In genomic region chr2:91097015-91097414, GRCm38 (mm10) we compare ENCODE assay signal across 11 mouse cellular contexts. TPM values are rescaled to one million over a fixed set of nuclear protein-coding genes. Genes with fewer than 3 reads are reported as not detected.
DNase-seq lines count a peak whose midpoint lies in the region; ATAC-seq and TF ChIP-seq lines count a peak whose summit lies in the region.
"Had no signal": no experiment of that assay in that cellular context is flagged by ENCODE, and none has a peak within 500 bp of the region (broad histone marks: within the 10 kb centered on the region; RNA-seq: fewer than 3 reads in every experiment).

No protein-coding gene starts in this region.

- no peak for TF ChIP-seq CTCF in intestine, postnatal 0 days (IDR thresholded peaks at IDR 0.05; ENCODE audit: low read depth)
- no peak for TF ChIP-seq CTCF in bone marrow, adult 2 months (IDR thresholded peaks at IDR 0.05; ENCODE audit: control insufficient read depth, insufficient read depth, low read length)

- H3K9ac ChIP-seq in intestine, embryonic 15.5 days = no peak overlapping the region
- no peak overlapping the region for H3K9ac ChIP-seq in intestine, postnatal 0 days (ENCODE audit: low read depth, low read length)
- H3K9ac ChIP-seq: embryonic facial prominence, embryonic 12.5 days; lung, embryonic 14.5 days had no signal

- peak; percentile 59 to 60 for DNase-seq in B cell, adult 2 months
- DNase-seq in urinary bladder, adult 2 months (ENCODE audit: low spot score) = no peak
- DNase-seq in gastrocnemius, postnatal 25 days = no peak
- DNase-seq: kidney, adult 11 months; layer of hippocampus, postnatal 36 days had no signal

- H3K9me3 ChIP-seq in intestine, embryonic 15.5 days = no peaks in the 10 kb centered on the region
- no peaks in the 10 kb centered on the region for H3K9me3 ChIP-seq in intestine, postnatal 0 days (ENCODE audit: control insufficient read depth)
- H3K9me3 ChIP-seq: embryonic facial prominence, embryonic 12.5 days had no signal

- H3K27ac ChIP-seq in intestine, embryonic 15.5 days = no peak overlapping the region
- H3K27ac ChIP-seq in intestine, postnatal 0 days (ENCODE audit: low read depth, low read length) = no peak overlapping the region
- peak overlapping the region; percentile 95 for H3K27ac ChIP-seq in bone marrow, adult 2 months (ENCODE audit: control insufficient read depth, insufficient read depth, low read depth, low read length, poor library complexity)
- peak overlapping the region; percentile 100 for H3K27ac ChIP-seq in macrophage
- H3K27ac ChIP-seq: embryonic facial prominence, embryonic 12.5 days had no signal

- 0 out of 2 replicates have a peak overlapping the region, but pooled peaks have one; percentile 6 for H3K4me3 ChIP-seq in intestine, embryonic 15.5 days (replicated peaks)
- H3K4me3 ChIP-seq in intestine, postnatal 0 days (ENCODE audit: low read depth, low read length) = no peak overlapping the region
- peak overlapping the region; percentile 78 for H3K4me3 ChIP-seq in bone marrow, adult 2 months (replicated peaks; ENCODE audit: control insufficient read depth, low read depth, low read length)
- peak overlapping the region; percentile 95 for H3K4me3 ChIP-seq in macrophage (ENCODE audit: inconsistent target)
- H3K4me3 ChIP-seq: embryonic facial prominence, embryonic 12.5 days had no signal

- H3K4me2 ChIP-seq in intestine, embryonic 15.5 days (replicated peaks) = no peak overlapping the region
- H3K4me2 ChIP-seq in intestine, postnatal 0 days (replicated peaks; ENCODE audit: low read depth) = no peak overlapping the region
- H3K4me2 ChIP-seq: embryonic facial prominence, embryonic 12.5 days; lung, embryonic 14.5 days had no signal

- 83% methylated on average over 10 of the region's 10 CpGs for WGBS in intestine, embryonic 15.5 days
- 94% methylated on average over 10 of the region's 10 CpGs for WGBS in intestine, postnatal 0 days
- 10% methylated on average over 10 of the region's 10 CpGs for WGBS in bone marrow, adult 2 months
- WGBS in macrophage (ENCODE audit: missing documents) = 0% methylated on average over 10 of the region's 10 CpGs

- H3K4me1 ChIP-seq in intestine, embryonic 15.5 days (replicated peaks) = no peaks in the 10 kb centered on the region
- H3K4me1 ChIP-seq in intestine, postnatal 0 days (replicated peaks; ENCODE audit: control insufficient read depth, insufficient read depth, low read length) = no peaks in the 10 kb centered on the region
- peaks cover 3% of the 10 kb centered on the region for H3K4me1 ChIP-seq in bone marrow, adult 2 months (ENCODE audit: control insufficient read depth, insufficient read depth, low read length)
- H3K4me1 ChIP-seq: embryonic facial prominence, embryonic 12.5 days had no signal

- TF ChIP-seq POLR2A in bone marrow, adult 2 months (IDR thresholded peaks at IDR 0.05; ENCODE audit: borderline replicate concordance, control insufficient read depth, low read depth, low read length) = 0 out of 2 replicates have a peak, but pooled peaks have one; percentile 1

- no peak for ATAC-seq in intestine, embryonic 15.5 days
- no peak for ATAC-seq in intestine, postnatal 0 days

- H3K79me2 ChIP-seq in macrophage (ENCODE audit: inconsistent target) = peaks cover 79% of the 10 kb centered on the region

- H3K36me3 ChIP-seq in intestine, embryonic 15.5 days = no peaks in the 10 kb centered on the region
- H3K36me3 ChIP-seq in intestine, postnatal 0 days (ENCODE audit: control insufficient read depth, insufficient read depth) = no peaks in the 10 kb centered on the region
- H3K36me3 ChIP-seq in macrophage (ENCODE audit: inconsistent target) = peaks cover 30% of the 10 kb centered on the region
- H3K36me3 ChIP-seq: embryonic facial prominence, embryonic 12.5 days had no signal

- no peaks in the 10 kb centered on the region for H3K27me3 ChIP-seq in intestine, embryonic 15.5 days (replicated peaks)
- no peaks in the 10 kb centered on the region for H3K27me3 ChIP-seq in intestine, postnatal 0 days (replicated peaks; ENCODE audit: control insufficient read depth, insufficient read depth, low read length)
- H3K27me3 ChIP-seq: embryonic facial prominence, embryonic 12.5 days had no signal

RNA-seq across cellular contexts. Expression of gene Spi1, which starts 14.8 kb away (rescaled TPM):
- 7.9 and 8.9 TPM in 2 replicates for polyA plus RNA-seq in intestine, embryonic 15.5 days (2015; fragmentation: Nextera tagmentation; extraction: Ambion mirVana)
- 5.1 and 7.3 TPM in 2 replicates for polyA plus RNA-seq in intestine, postnatal 0 days (2015; fragmentation: Nextera tagmentation; extraction: Ambion mirVana)
- polyA plus RNA-seq in bone marrow, adult 2 months (2011; ENCODE audit: insufficient read depth, insufficient read length, low replicate concordance, missing spikeins) = 28.0 and 65.7 TPM in 2 replicates
- total RNA-seq in macrophage (2018; cell fraction: chromatin; rRNA removed) = 100 to 1,000 TPM in 21 of 26 experiments, 10 to 100 TPM in 5; 72.3 to 238 (median 156) TPM
- 100 to 1,000 TPM; 241 to 433 (median 325) TPM for total RNA-seq in macrophage (2018; cell fraction: cytosol; rRNA removed)
- total RNA-seq in macrophage (2018; cell fraction: nucleus; rRNA removed) = 100 to 1,000 TPM; 111 to 275 (median 166) TPM
- polyA plus RNA-seq in macrophage (2018) = 298 to 440 TPM (median 373 TPM) in 3 replicates
- polyA plus RNA-seq in urinary bladder, adult 2 months (2012; rRNA removed) = 17.7 and 21.0 TPM in 2 replicates
- total RNA-seq in gastrocnemius, postnatal 25 days (2021) = 1 to 10 TPM in 1 of 2 experiments, under 1 TPM in 1; 0.95 to 1.6 TPM

RNA-seq across cellular contexts. Expression of gene Mybpc3, which starts 20.9 kb away (rescaled TPM):
- 0.05 and 0.06 TPM in 2 replicates for polyA plus RNA-seq in intestine, embryonic 15.5 days (2015; fragmentation: Nextera tagmentation; extraction: Ambion mirVana)
- not detected in 2 replicates for polyA plus RNA-seq in intestine, postnatal 0 days (2015; fragmentation: Nextera tagmentation; extraction: Ambion mirVana)
- polyA plus RNA-seq in bone marrow, adult 2 months (2011; ENCODE audit: insufficient read depth, insufficient read length, low replicate concordance, missing spikeins) = 0.54 and 1.1 TPM in 2 replicates
- total RNA-seq in macrophage (2018; cell fraction: chromatin; rRNA removed) = 10 to 100 TPM in 7 of 26 experiments, 1 to 10 TPM in 19; 1.3 to 19.5 (median 6.7) TPM
- total RNA-seq in macrophage (2018; cell fraction: cytosol; rRNA removed) = under 1 TPM; 0.04 to 0.37 (median 0.15) TPM
- 10 to 100 TPM in 1 of 26 experiments, 1 to 10 TPM in 23, under 1 TPM in 2; 0.69 to 13.1 (median 3.3) TPM for total RNA-seq in macrophage (2018; cell fraction: nucleus; rRNA removed)
- 0.09 to 0.11 TPM in 2 of 3 replicates, not detected in the other for polyA plus RNA-seq in macrophage (2018)
- polyA plus RNA-seq in urinary bladder, adult 2 months (2012; rRNA removed) = 0.04 TPM in 2 replicates
- total RNA-seq in gastrocnemius, postnatal 25 days (2021) = not detected

RNA-seq across cellular contexts. Expression of gene Slc39a13, which starts 26.8 kb away (rescaled TPM):
- polyA plus RNA-seq in intestine, embryonic 15.5 days (2015; fragmentation: Nextera tagmentation; extraction: Ambion mirVana) = 26.5 and 32.4 TPM in 2 replicates
- polyA plus RNA-seq in intestine, postnatal 0 days (2015; fragmentation: Nextera tagmentation; extraction: Ambion mirVana) = 12.6 and 15.0 TPM in 2 replicates
- 6.8 and 15.6 TPM in 2 replicates for polyA plus RNA-seq in bone marrow, adult 2 months (2011; ENCODE audit: insufficient read depth, insufficient read length, low replicate concordance, missing spikeins)
- 100 to 1,000 TPM in 15 of 26 experiments, 10 to 100 TPM in 11; 69.4 to 316 (median 143) TPM for total RNA-seq in macrophage (2018; cell fraction: chromatin; rRNA removed)
- 10 to 100 TPM; 14.7 to 47.5 (median 21.7) TPM for total RNA-seq in macrophage (2018; cell fraction: cytosol; rRNA removed)
- 100 to 1,000 TPM in 11 of 26 experiments, 10 to 100 TPM in 15; 53.4 to 149 (median 91.2) TPM for total RNA-seq in macrophage (2018; cell fraction: nucleus; rRNA removed)
- 19.8 to 23.0 TPM (median 21.8 TPM) in 3 replicates for polyA plus RNA-seq in macrophage (2018)
- 63.7 and 87.4 TPM in 2 replicates for polyA plus RNA-seq in urinary bladder, adult 2 months (2012; rRNA removed)
- 10 to 100 TPM; 21.8 to 22.5 TPM for total RNA-seq in gastrocnemius, postnatal 25 days (2021)

RNA-seq across cellular contexts. Expression of gene Psmc3, which starts 43.2 kb away (rescaled TPM):
- polyA plus RNA-seq in intestine, embryonic 15.5 days (2015; fragmentation: Nextera tagmentation; extraction: Ambion mirVana) = 232 and 236 TPM in 2 replicates
- polyA plus RNA-seq in intestine, postnatal 0 days (2015; fragmentation: Nextera tagmentation; extraction: Ambion mirVana) = 155 and 163 TPM in 2 replicates
- polyA plus RNA-seq in bone marrow, adult 2 months (2011; ENCODE audit: insufficient read depth, insufficient read length, low replicate concordance, missing spikeins) = 264 and 333 TPM in 2 replicates
- 100 to 1,000 TPM in 7 of 26 experiments, 10 to 100 TPM in 19; 25.0 to 117 (median 78.2) TPM for total RNA-seq in macrophage (2018; cell fraction: chromatin; rRNA removed)
- 100 to 1,000 TPM; 117 to 186 (median 143) TPM for total RNA-seq in macrophage (2018; cell fraction: cytosol; rRNA removed)
- 100 to 1,000 TPM in 6 of 26 experiments, 10 to 100 TPM in 20; 39.9 to 113 (median 78.9) TPM for total RNA-seq in macrophage (2018; cell fraction: nucleus; rRNA removed)
- polyA plus RNA-seq in macrophage (2018) = 149 to 321 TPM (median 192 TPM) in 3 replicates
- 166 and 178 TPM in 2 replicates for polyA plus RNA-seq in urinary bladder, adult 2 months (2012; rRNA removed)
- total RNA-seq in gastrocnemius, postnatal 25 days (2021) = 100 to 1,000 TPM; 223 to 225 TPM

Comparison
In these comparisons a context has a peak if more than half of its experiments do, and no peak if none do; other contexts are left out.
1. H3K27ac ChIP-seq: peak in bone marrow, adult 2 months (single experiment) and macrophage (single experiment); none in intestine, embryonic 15.5 days (single experiment) and intestine, postnatal 0 days (single experiment).
2. DNase-seq: peak in B cell, adult 2 months (2 of 2); none in urinary bladder, adult 2 months (single experiment) and gastrocnemius, postnatal 25 days (single experiment).